Mouse (Mus musculus): ENCODE results near the gene Ylpm1.

- TF ChIP-seq CTCF (IDR thresholded peaks at IDR 0.05; ENCODE audit: extremely low read depth, insufficient read depth, insufficient read length, insufficient replicate concordance): no peak
- no peak for TF ChIP-seq POLR2A (IDR thresholded peaks at IDR 0.05; ENCODE audit: low read depth, low read length)
Observed at GRCm38 (mm10) chr12:85071043-85071442, 74.9 kb downstream of the Ylpm1 start.

Measured in spleen, adult 2 months (tissue).